Mouse (Mus musculus) spleen, adult 2 months (tissue): ENCODE data around the gene Zbtb46.

Experiments
- CTCF ChIP-seq: fragments of 200-500 bp; IDR thresholded peaks from 2 replicates; pipeline ENCODE4 v1.5.1; 2011; ENCODE audit warnings: mild to moderate bottlenecking, inconsistent platforms; ENCODE audit not compliant: insufficient read depth, insufficient read length, insufficient replicate concordance; ENCODE audit errors: extremely low read depth
- POLR2A ChIP-seq: fragments of 200-500 bp; IDR thresholded peaks from 2 replicates; pipeline ENCODE4 v1.6.1; 2011; ENCODE audit warnings: low read depth, low read length, inconsistent platforms

DNA sequence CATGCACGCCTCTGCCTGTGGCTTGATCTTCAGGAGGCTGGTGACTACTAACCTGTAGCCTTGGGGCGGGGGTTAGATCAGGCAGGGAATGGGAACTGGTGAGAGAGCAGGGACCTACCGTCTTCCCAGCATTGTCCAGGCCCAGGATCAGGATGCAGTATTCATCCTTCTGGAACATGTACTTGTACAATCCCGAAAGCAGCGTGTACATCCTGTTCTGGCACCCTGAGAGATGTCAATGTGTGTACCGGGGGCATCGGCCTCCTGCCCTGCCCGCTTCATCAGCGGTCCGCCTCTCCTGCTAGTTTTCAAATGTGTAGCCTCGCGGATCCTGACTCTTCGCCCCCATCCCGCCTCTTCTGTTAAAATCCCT lies 94.8 kb downstream of the Zbtb46 start:
- TF ChIP-seq CTCF (no peak), POLR2A (no peak)
